Mouse (Mus musculus) testis, adult 2 months (tissue): ENCODE measurements around the gene Chchd6.

Experiments
- CTCF ChIP-seq: fragments of 200-500 bp; IDR thresholded peaks from 2 replicates; pipeline ENCODE4 v1.5.1; 2012; ENCODE audit warnings: low read depth, mild to moderate bottlenecking, inconsistent platforms, low read length, moderate library complexity; ENCODE audit not compliant: control insufficient read depth, insufficient read depth, insufficient replicate concordance
- POLR2A ChIP-seq: fragments of 200-500 bp; IDR thresholded peaks from 2 replicates; pipeline ENCODE4 v1.6.1; 2012; ENCODE audit warnings: low read depth, mild to moderate bottlenecking, inconsistent platforms, low read length, moderate library complexity; ENCODE audit not compliant: control insufficient read depth

DNA sequence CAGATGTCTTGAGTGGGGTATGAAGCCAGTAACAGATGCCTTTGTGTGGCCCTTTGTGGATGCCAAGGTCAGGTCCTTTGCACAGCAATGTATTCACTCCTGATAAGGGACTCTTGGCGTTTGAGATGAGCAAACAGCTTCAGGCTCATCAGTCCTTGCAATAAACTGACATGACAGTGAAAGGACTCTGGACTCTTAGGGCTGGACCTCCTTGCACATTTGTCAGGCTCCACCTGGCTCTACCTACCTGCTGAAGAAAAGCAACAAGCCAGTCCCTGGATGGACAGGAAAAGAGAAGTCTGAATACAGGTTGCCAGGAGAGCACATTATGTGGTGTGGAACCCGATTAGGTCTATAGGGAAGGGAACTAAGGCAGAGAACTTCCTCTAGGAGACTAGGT, 174.7 kb downstream of the Chchd6 start:
- TF ChIP-seq CTCF (no peak), POLR2A (no peak)
